Mouse (Mus musculus) heart, postnatal 0 days (tissue): ENCODE data around the gene Fa2h.

Experiments
- CTCF ChIP-seq: IDR thresholded peaks from 2 replicates; pipeline ENCODE4 v1.5.1; 2016; ENCODE audit warnings: antibody characterized with exemption, control low read depth, low read depth
- EP300 ChIP-seq: IDR thresholded peaks from 2 replicates; pipeline ENCODE4 v1.6.1; 2016; ENCODE audit warnings: antibody characterized with exemption, low read depth

DNA sequence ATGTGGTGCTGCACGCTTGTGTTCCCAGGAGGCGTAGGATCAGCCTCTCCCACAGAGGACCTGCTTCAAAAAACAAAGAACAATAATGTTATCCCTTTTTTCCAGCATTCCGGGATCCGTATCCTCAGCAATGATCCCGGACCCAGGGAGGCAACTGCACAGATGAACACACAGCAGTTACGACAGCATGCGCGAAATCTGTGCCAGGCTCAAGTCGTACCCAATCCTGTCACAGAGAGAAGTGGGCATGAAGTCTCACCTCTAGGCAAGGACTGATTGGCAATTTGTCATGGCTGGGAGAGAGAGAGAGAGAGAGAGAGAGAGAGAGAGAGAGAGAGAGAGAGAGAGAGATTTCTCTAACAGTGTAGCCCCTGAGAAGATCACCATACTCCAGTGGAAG lies 31.0 kb upstream of the Fa2h start:
- TF ChIP-seq EP300 (no peak), CTCF (no peak)
